Mouse (Mus musculus) E14TG2a.4 (cell line): ENCODE measurements around the gene Srd5a1.

Source experiments
- CTCF ChIP-seq: conservative IDR thresholded peaks from 2 replicates; pipeline ENCODE4 v1.5.1; 2014; ENCODE audit warnings: low read length
- NANOG ChIP-seq: IDR thresholded peaks from 2 replicates; pipeline ENCODE4 v1.6.1; 2014; ENCODE audit warnings: borderline replicate concordance, low read length, mixed read lengths

GRCm38 (mm10) chr13:69538327-69538726, 72.9 kb downstream of the Srd5a1 start:
- no peak for TF ChIP-seq CTCF
- TF ChIP-seq NANOG, result no peak
